Comparison of ENCODE assay signal across 8 mouse cellular contexts in genomic region chr9:56847523-56847922, GRCm38 (mm10). TPM values are rescaled to one million over a fixed set of nuclear protein-coding genes. Genes with fewer than 3 reads are reported as not detected.
A peak's percentile ranks its signal among the peaks of the same experiment; 100 is the strongest.
DNase-seq lines count a peak whose midpoint lies in the region; ATAC-seq lines count a peak whose summit lies in the region.

No protein-coding gene starts in this region.

- 20% methylated on average over 3 of the region's 3 CpGs for WGBS in large intestine, adult 2 months

- DNase-seq in CD4-positive, CD25-positive, alpha-beta regulatory T cell, adult 2 months (ENCODE audit: low read depth, low spot score), result peak; percentile 64
- peak; percentile 46 for DNase-seq in WW6 (ENCODE audit: low read depth, low spot score)
- peak; percentile 75 to 77 for DNase-seq in cerebellum, postnatal 36 days
- peak; percentile 51 to 64 for DNase-seq in gastrocnemius, adult 8-10 months (ENCODE audit: low spot score in 2 of 2)
- peak; percentile 32 for DNase-seq in large intestine, adult 2 months (ENCODE audit: low read depth, low spot score)
- peak; percentile 60 to 66 for DNase-seq in lung, postnatal 4 days
- peak; percentile 61 for DNase-seq in right cerebral cortex, postnatal 25 days

- ATAC-seq in CD4-positive, CD25-positive, alpha-beta regulatory T cell, adult 4 months, result no peak

RNA-seq across cellular contexts. Expression of gene Odf3l1, which starts 17.0 kb away (rescaled TPM):
- polyA plus RNA-seq in CD4-positive, CD25-positive, alpha-beta regulatory T cell, adult 4 months (2017; shearing (Covaris generic)), result not detected
- under 1 TPM in 1 of 4 experiments, not detected in 3; 0.27 TPM for total RNA-seq in gastrocnemius, adult 8-10 months (2022)
- 2.2 and 3.0 TPM in 2 replicates for polyA plus RNA-seq in large intestine, adult 2 months (2012; rRNA removed)

RNA-seq across cellular contexts. Expression of gene Cspg4, which starts 17.3 kb away (rescaled TPM):
- not detected for polyA plus RNA-seq in CD4-positive, CD25-positive, alpha-beta regulatory T cell, adult 4 months (2017; shearing (Covaris generic))
- 1 to 10 TPM; 3.2 to 5.4 (median 4.2) TPM for total RNA-seq in gastrocnemius, adult 8-10 months (2022)
- polyA plus RNA-seq in large intestine, adult 2 months (2012; rRNA removed), result 7.7 and 9.0 TPM in 2 replicates

RNA-seq across cellular contexts. Expression of gene Lingo1, which starts 51.3 kb away (rescaled TPM):
- not detected for polyA plus RNA-seq in CD4-positive, CD25-positive, alpha-beta regulatory T cell, adult 4 months (2017; shearing (Covaris generic))
- under 1 TPM; 0.22 to 0.92 (median 0.67) TPM for total RNA-seq in gastrocnemius, adult 8-10 months (2022)
- 0.49 and 0.72 TPM in 2 replicates for polyA plus RNA-seq in large intestine, adult 2 months (2012; rRNA removed)
